Mouse (Mus musculus) G1E (cell line): ENCODE measurements around the gene Nptxr. TPM values are rescaled to one million over a fixed set of nuclear protein-coding genes. Genes with fewer than 3 reads are reported as not detected.

Experiments used
- ATAC-seq: 2 replicates; pipeline ENCODE4 v1.8.0; 2016; ENCODE audit warnings: mild to moderate bottlenecking; ENCODE audit not compliant: insufficient number of reproducible peaks, poor library complexity, low FRiP score, severe bottlenecking; ENCODE audit errors: extremely low read depth
- DNase-seq: peaks from one replicate; pipeline ENCODE4 v3.0.0; 2012; ENCODE audit warnings: low spot score
- H3K27me3 ChIP-seq: 2 replicates; pipeline ENCODE4 v1.6.1; 2012; ENCODE audit warnings: mild to moderate bottlenecking, low read length, inconsistent platforms; ENCODE audit not compliant: insufficient read depth
- H3K36me3 ChIP-seq: replicated peaks from 2 replicates; pipeline ENCODE3; 2012; ENCODE audit warnings: mild to moderate bottlenecking, inconsistent platforms
- H3K4me1 ChIP-seq: 2 replicates; pipeline ENCODE4 v1.6.1; 2012; ENCODE audit warnings: low read depth, low read length, inconsistent platforms, mixed read lengths; ENCODE audit not compliant: insufficient read depth
- H3K4me3 ChIP-seq: 2 replicates; pipeline ENCODE4 v1.5.1; 2012; ENCODE audit warnings: low read depth, mild to moderate bottlenecking, inconsistent platforms, low read length, moderate library complexity, mixed read lengths
- H3K9me3 ChIP-seq: replicated peaks from 2 replicates; pipeline ENCODE4 v1.6.1; 2012; ENCODE audit warnings: inconsistent platforms
- CTCF ChIP-seq: IDR thresholded peaks from 2 replicates; pipeline ENCODE4 v1.5.1; 2012; ENCODE audit warnings: low read depth, low read length, inconsistent platforms, mixed read lengths
- GATA1 ChIP-seq: IDR thresholded peaks from 2 replicates; pipeline ENCODE4 v1.6.1; 2012; ENCODE audit warnings: borderline replicate concordance, low read length, inconsistent platforms, mixed read lengths
- GATA2 ChIP-seq: IDR thresholded peaks from 2 replicates; pipeline ENCODE4 v1.6.1; 2012; ENCODE audit warnings: low read depth, low read length, inconsistent platforms, borderline replicate concordance
- POLR2AphosphoS5 ChIP-seq: IDR thresholded peaks from 2 replicates; pipeline ENCODE4 v1.6.1; 2012; ENCODE audit warnings: low read depth, low read length, inconsistent platforms; ENCODE audit not compliant: insufficient replicate concordance
- TAL1 ChIP-seq: conservative IDR thresholded peaks from 2 replicates; pipeline ENCODE4 v1.6.1; 2012; ENCODE audit warnings: low read depth, low read length, inconsistent platforms, mixed read lengths
- polyA plus RNA-seq: library from polyadenylated mRNA; stranded (reverse); fragments of >175 nt; gene quantifications from 2 replicates; pipeline ENCODE4 v1.2.3, GENCODE M21; 2012
- total RNA-seq, 2 experiments: library from RNA; stranded (forward) in 1 of 2; stranded (reverse) in 1 of 2; fragments of 200-1000 nt in 1 of 2; fragments of >200 nt in 1 of 2; fragmentation: Nextera tagmentation in 1 of 2; gene quantifications; 2 replicates each; pipeline ENCODE4 v1.2.3; 2014 to 2017

Nptxr gene
- total and polyA plus RNA-seq, 3 experiments = 0.01 to 0.05 TPM; not detected in 1

DNA sequence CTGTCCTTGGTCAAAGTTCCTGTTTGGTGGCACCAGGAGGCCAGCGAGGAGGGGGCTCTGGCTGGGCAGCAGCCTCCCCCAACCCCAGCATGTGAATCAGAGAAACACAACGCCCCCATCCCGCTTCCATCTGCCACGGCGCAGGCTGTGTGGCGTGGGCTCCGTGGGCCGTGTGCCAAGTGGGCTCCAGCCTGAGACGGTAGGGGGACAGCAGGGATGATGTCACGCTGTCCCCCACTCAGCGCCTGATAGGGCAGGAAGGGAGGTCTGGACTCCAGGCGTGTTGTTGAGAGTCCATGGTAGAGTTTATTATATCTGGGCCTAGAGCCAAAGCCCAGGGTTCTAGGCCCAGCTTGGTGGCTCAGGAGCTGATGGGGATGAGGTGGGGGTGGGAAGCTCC is 8.3 kb downstream of the Nptxr start:
- ATAC-seq (no peak), DNase-seq (no peak)
- Histone ChIP-seq H3K4me1 (no peaks in the 10 kb centered on the region), H3K27me3 (peaks cover 7% of the 10 kb centered on the region; the same call in 1 of the 2 replicates), H3K4me3 (no peak overlapping the region), H3K9me3 (no peaks in the 10 kb centered on the region), H3K36me3 (no peaks in the 10 kb centered on the region)
- TF ChIP-seq CTCF (no peak), POLR2AphosphoS5 (no peak), GATA1 (no peak), GATA2 (no peak), TAL1 (no peak)

DNA sequence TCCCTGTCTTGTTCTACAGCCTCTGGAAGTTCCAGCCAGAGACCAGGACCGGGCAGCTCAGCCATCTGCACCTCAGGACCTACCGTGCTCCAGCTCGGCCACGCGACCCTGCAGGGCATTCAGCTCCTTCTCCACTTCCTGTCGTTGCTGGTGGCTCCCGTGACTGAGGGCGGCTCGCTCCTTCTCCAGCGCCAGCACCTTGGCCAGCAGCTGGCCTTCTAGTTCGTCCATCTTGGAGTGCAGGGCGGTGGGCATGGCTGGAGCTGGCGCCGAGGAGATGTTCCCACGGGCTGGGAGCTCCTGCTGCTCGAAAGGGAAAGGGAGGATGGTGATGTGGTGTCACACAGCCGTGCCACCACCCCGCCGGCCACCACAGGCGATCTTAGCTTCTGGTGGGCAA is 10.4 kb downstream of the Nptxr start:
- ATAC-seq (no peak), DNase-seq (no peak)

DNA sequence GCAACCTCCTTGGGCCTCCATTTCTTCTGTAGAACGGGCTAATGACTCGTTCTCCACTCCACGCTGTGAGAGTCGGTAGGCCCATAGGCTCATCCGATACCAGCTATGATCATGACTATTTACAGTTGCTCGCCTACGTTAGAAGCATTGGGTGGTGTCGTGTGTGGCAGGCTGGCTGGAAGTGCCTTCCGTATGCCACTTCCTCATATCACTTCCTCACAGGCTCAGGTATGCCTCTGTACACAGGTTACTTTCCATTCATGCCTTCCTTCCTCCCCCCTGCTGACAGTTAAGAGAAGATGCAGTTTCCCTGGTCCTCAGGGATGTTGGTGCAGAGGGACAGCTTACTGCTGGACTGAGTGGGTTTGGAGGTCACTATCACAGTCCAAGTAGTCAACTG is 11.5 kb downstream of the Nptxr start:
- DNase-seq (no peak), ATAC-seq (no peak)
- no peaks in the 10 kb centered on the region for H3K4me1 ChIP-seq
- no peak for TF ChIP-seq GATA2
- TF ChIP-seq CTCF = no peak
- TF ChIP-seq GATA1 = no peak
- TF ChIP-seq POLR2AphosphoS5 = no peak
- no peak for TF ChIP-seq TAL1
- no peaks in the 10 kb centered on the region for H3K36me3 ChIP-seq
- no peak overlapping the region for H3K4me3 ChIP-seq
- H3K9me3 ChIP-seq = no peaks in the 10 kb centered on the region
- H3K27me3 ChIP-seq = peaks cover 16% of the 10 kb centered on the region

More for the DNA sequence above, 10.4 kb downstream of the Nptxr start:
- Histone ChIP-seq H3K9me3 (no peaks in the 10 kb centered on the region), H3K4me3 (no peak overlapping the region), H3K36me3 (no peaks in the 10 kb centered on the region), H3K27me3 (peaks cover 15% of the 10 kb centered on the region; the same call in 1 of the 2 replicates), H3K4me1 (no peaks in the 10 kb centered on the region)
- TF ChIP-seq GATA2 = no peak
- TF ChIP-seq GATA1 = no peak
- TF ChIP-seq CTCF = no peak
- TF ChIP-seq POLR2AphosphoS5 = no peak
- TF ChIP-seq TAL1 = no peak

DNA sequence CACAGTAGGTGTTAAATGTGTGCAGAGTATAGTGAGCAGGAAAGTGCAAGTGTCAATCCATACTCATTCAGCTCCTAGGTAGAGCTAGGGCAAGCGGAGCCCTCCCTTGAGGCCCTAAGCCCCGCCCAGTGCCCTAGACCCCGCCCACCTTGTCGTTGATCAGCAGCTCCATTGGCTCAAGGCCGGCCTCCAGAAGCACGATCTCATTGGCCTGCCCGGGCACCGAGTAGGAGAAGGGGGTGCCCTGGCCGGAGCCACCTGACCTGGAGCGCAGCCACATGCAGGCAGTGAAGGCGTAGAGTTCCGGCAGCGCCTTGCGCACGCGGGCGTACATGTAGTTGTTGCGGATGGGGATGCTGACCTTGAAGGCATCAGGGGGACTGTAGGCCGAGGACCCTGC is 12.1 kb downstream of the Nptxr start:
- TF ChIP-seq TAL1 (no peak), CTCF (no peak), GATA1 (no peak), POLR2AphosphoS5 (no peak), GATA2 (no peak)
- Histone ChIP-seq H3K9me3 (no peaks in the 10 kb centered on the region), H3K36me3 (no peaks in the 10 kb centered on the region), H3K4me1 (no peaks in the 10 kb centered on the region), H3K27me3 (peaks cover 14% of the 10 kb centered on the region), H3K4me3 (no peak overlapping the region)
- DNase-seq (no peak), ATAC-seq (no peak)

DNA sequence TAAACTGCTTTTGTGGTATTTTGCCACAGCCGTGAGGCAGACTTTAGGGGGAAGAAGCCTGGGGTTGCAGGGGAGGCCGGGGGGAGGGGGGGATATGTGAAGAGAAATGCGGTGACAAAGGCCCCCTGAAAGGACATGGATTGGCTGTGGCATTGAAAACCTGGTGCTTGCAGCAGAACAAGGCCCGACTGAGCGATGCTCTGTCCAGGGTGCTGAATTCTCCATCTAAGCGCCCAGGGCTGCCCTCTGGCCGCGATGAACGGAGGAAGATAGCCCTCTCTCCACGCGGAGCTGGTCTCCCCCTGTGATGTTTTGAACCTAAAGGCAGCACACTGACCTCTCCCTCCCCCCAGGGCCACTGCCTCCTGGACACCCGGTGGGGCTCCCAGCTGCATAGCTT is 13.1 kb downstream of the Nptxr start:
- TF ChIP-seq TAL1 = no peak
- no peak for TF ChIP-seq GATA1
- no peak for TF ChIP-seq GATA2
- no peak for TF ChIP-seq POLR2AphosphoS5
- TF ChIP-seq CTCF = no peak
- peaks cover 19% of the 10 kb centered on the region for H3K27me3 ChIP-seq
- DNase-seq (peak; percentile 65), ATAC-seq (no peak)
- H3K4me3 ChIP-seq = no peak overlapping the region
- no peaks in the 10 kb centered on the region for H3K36me3 ChIP-seq
- no peaks in the 10 kb centered on the region for H3K4me1 ChIP-seq
- H3K9me3 ChIP-seq = no peaks in the 10 kb centered on the region

DNA sequence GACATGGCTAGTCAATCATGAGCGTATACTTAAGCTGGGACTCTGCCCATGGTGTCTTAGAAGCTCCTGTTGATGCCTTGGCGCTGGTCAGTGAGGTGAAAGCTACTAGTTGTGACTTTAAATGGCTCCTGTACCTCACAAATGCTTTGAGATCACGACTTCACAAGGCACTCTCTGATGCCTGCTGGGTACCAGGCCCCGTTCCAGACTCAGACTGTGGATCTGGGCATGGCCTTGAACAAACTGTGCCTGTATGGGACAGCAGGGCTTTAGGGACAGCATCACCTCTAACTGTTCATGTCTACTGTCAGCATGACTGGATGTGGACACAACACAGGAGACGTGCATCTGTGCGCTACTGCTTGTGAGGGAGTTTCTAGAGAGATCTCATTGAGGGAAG is 13.7 kb downstream of the Nptxr start:
- H3K36me3 ChIP-seq = no peaks in the 10 kb centered on the region
- no peak for DNase-seq
- no peak for ATAC-seq
- no peaks in the 10 kb centered on the region for H3K9me3 ChIP-seq
- H3K27me3 ChIP-seq = peaks cover 24% of the 10 kb centered on the region
- H3K4me1 ChIP-seq = no peaks in the 10 kb centered on the region
- H3K4me3 ChIP-seq = no peak overlapping the region
- no peak for TF ChIP-seq GATA1
- no peak for TF ChIP-seq TAL1
- no peak for TF ChIP-seq POLR2AphosphoS5
- TF ChIP-seq GATA2 = no peak
- TF ChIP-seq CTCF = no peak

DNA sequence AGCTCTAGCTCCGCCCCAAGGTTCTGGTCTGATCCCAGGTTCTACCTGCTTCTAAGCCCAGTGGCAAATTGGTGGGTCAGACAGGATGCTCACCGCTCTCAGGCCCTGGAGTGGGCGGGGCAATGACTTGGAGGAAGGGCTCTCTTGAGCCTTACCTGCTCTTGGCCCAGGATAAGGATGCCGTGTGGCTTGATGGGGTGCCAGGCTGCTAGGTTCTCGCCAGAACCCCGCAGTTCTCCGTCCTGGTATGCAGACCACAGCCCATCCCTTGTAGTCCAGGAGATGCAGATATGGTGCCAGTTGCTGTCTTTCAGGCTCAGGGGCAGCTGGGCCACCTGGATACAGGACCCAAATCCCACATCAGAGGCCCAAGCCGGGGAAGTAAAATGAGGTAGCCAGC is 14.5 kb downstream of the Nptxr start:
- H3K27me3 ChIP-seq = peaks cover 25% of the 10 kb centered on the region
- no peaks in the 10 kb centered on the region for H3K9me3 ChIP-seq
- no peaks in the 10 kb centered on the region for H3K4me1 ChIP-seq
- TF ChIP-seq GATA2 (no peak), CTCF (no peak), POLR2AphosphoS5 (no peak), GATA1 (no peak), TAL1 (no peak)
- DNase-seq (no peak), ATAC-seq (no peak)
- H3K4me3 ChIP-seq = no peak overlapping the region
- no peaks in the 10 kb centered on the region for H3K36me3 ChIP-seq
